ENCODE assay signal across 21 mouse cellular contexts in genomic region chr10:88398668-88399243, GRCm38 (mm10). TPM values are rescaled to one million over a fixed set of nuclear protein-coding genes. Genes with fewer than 3 reads are reported as not detected.
A peak's percentile ranks its signal among the peaks of the same experiment; 100 is the strongest.
DNase-seq lines count a peak whose midpoint lies in the region; ATAC-seq and TF ChIP-seq lines count a peak whose summit lies in the region.
"Had no signal": no experiment of that assay in that cellular context is flagged by ENCODE, and none has a peak within 500 bp of the region (broad histone marks: within the 10 kb centered on the region; RNA-seq: fewer than 3 reads in every experiment).

No protein-coding gene starts in this region.

- H3K9ac ChIP-seq in liver, embryonic 14.5 days (replicated peaks), result 0 out of 2 replicates have a peak overlapping the region, but pooled peaks have one; percentile 18
- H3K9ac ChIP-seq in heart, embryonic 12.5 days, result no peak overlapping the region
- H3K9ac ChIP-seq: embryonic facial prominence, embryonic 12.5 days; forebrain, embryonic 13.5 days; forebrain, embryonic 15.5 days; forebrain, postnatal 0 days had no signal

- H3K9me3 ChIP-seq in liver, embryonic 14.5 days (ENCODE audit: control insufficient read depth, low read length), result no peaks in the 10 kb centered on the region
- no peaks in the 10 kb centered on the region for H3K9me3 ChIP-seq in heart, embryonic 12.5 days (replicated peaks)
- H3K9me3 ChIP-seq: embryonic facial prominence, embryonic 10.5 days; embryonic facial prominence, embryonic 12.5 days; forebrain, embryonic 13.5 days; forebrain, embryonic 15.5 days; G1E had no signal

- no peak for ATAC-seq in liver, embryonic 14.5 days (ENCODE audit: insufficient read depth)
- no peak for ATAC-seq in heart, embryonic 12.5 days (ENCODE audit: insufficient number of reproducible peaks, low FRiP score)
- ATAC-seq: CD4-positive, CD25-positive, alpha-beta regulatory T cell, adult 4 months; forebrain, embryonic 13.5 days; forebrain, embryonic 15.5 days; forebrain, postnatal 0 days had no signal

- H3K4me3 ChIP-seq in liver, embryonic 14.5 days (ENCODE audit: insufficient read depth in 1 of 2, low read depth in 2 of 2, low read length in 2 of 2), result no peak overlapping the region
- no peak overlapping the region for H3K4me3 ChIP-seq in spleen, adult 2 months (ENCODE audit: extremely low read depth, insufficient read depth, insufficient read length)
- H3K4me3 ChIP-seq in heart, embryonic 12.5 days, result no peak overlapping the region
- H3K4me3 ChIP-seq: embryonic facial prominence, embryonic 10.5 days; embryonic facial prominence, embryonic 12.5 days; forebrain, embryonic 13.5 days; forebrain, embryonic 15.5 days had no signal

- no peak overlapping the region for H3K27ac ChIP-seq in liver, embryonic 14.5 days
- H3K27ac ChIP-seq in spleen, adult 2 months (ENCODE audit: insufficient read depth, low read length), result 0 out of 2 replicates have a peak overlapping the region, but pooled peaks have one; percentile 51
- H3K27ac ChIP-seq in heart, embryonic 12.5 days (ENCODE audit: poor library complexity, severe bottlenecking), result no peak overlapping the region
- H3K27ac ChIP-seq: embryonic facial prominence, embryonic 10.5 days; embryonic facial prominence, embryonic 12.5 days; forebrain, embryonic 13.5 days; forebrain, embryonic 15.5 days had no signal

- H3K4me2 ChIP-seq in liver, embryonic 14.5 days (ENCODE audit: low read depth), result no peak overlapping the region
- no peak overlapping the region for H3K4me2 ChIP-seq in heart, embryonic 12.5 days
- H3K4me2 ChIP-seq: embryonic facial prominence, embryonic 12.5 days; forebrain, embryonic 13.5 days; forebrain, embryonic 15.5 days had no signal

- H3K27me3 ChIP-seq in liver, embryonic 14.5 days (ENCODE audit: control insufficient read depth, insufficient read depth, low read length), result no peaks in the 10 kb centered on the region
- H3K27me3 ChIP-seq in spleen, adult 2 months (ENCODE audit: control insufficient read depth, insufficient read depth, low read length), result no peaks in the 10 kb centered on the region
- no peaks in the 10 kb centered on the region for H3K27me3 ChIP-seq in heart, embryonic 12.5 days (replicated peaks)
- H3K27me3 ChIP-seq: CH12.LX; embryonic facial prominence, embryonic 12.5 days; forebrain, embryonic 13.5 days; forebrain, embryonic 15.5 days had no signal

- no peaks in the 10 kb centered on the region for H3K36me3 ChIP-seq in liver, embryonic 14.5 days (replicated peaks; ENCODE audit: control insufficient read depth, insufficient read depth, low read depth)
- H3K36me3 ChIP-seq in spleen, adult 2 months (ENCODE audit: control insufficient read depth, insufficient read depth, low read length), result no peaks in the 10 kb centered on the region; the same call in 1 of the 2 replicates
- H3K36me3 ChIP-seq in heart, embryonic 12.5 days, result 0 out of 2 replicates have a peak, but pooled peaks cover 2% of the 10 kb centered on the region
- H3K36me3 ChIP-seq: embryonic facial prominence, embryonic 12.5 days; forebrain, embryonic 15.5 days had no signal

- DNase-seq in liver, embryonic 14.5 days (ENCODE audit: low read depth in 3 of 3, low spot score in 3 of 3), result no peak
- DNase-seq in liver, result no peak
- DNase-seq in spleen, adult 2 months (ENCODE audit: low read depth in 1 of 2, low spot score in 2 of 2), result no peak
- DNase-seq in spleen, postnatal 10 days (ENCODE audit: low spot score in 2 of 2), result no peak
- DNase-seq: adrenal gland, adult 2 months; adrenal gland, postnatal 10 days; adrenal gland, postnatal 25 days; cerebellum, adult 11-12 months; cerebellum, adult 2 months; cerebellum, adult 9-10 months; cerebellum, postnatal 10 days; cerebellum, postnatal 25 days; forebrain, postnatal 0 days had no signal

- no peak for TF ChIP-seq EP300 in liver, embryonic 14.5 days (IDR thresholded peaks at IDR 0.05; ENCODE audit: low read depth)

- no peaks in the 10 kb centered on the region; a peak in 1 of 4 replicates for H3K4me1 ChIP-seq in liver, embryonic 14.5 days (replicated peaks; ENCODE audit: control insufficient read depth in 2 of 2, insufficient read depth in 2 of 2, low read length in 1 of 2)
- peaks cover 8% of the 10 kb centered on the region; the same call in 1 of the 2 replicates for H3K4me1 ChIP-seq in spleen, adult 2 months (ENCODE audit: control insufficient read depth, insufficient read depth, insufficient read length)
- H3K4me1 ChIP-seq in heart, embryonic 12.5 days (replicated peaks), result no peaks in the 10 kb centered on the region
- H3K4me1 ChIP-seq: embryonic facial prominence, embryonic 10.5 days; embryonic facial prominence, embryonic 12.5 days; forebrain, embryonic 13.5 days; forebrain, embryonic 15.5 days had no signal

- no peak for TF ChIP-seq CTCF in liver, embryonic 14.5 days (IDR thresholded peaks at IDR 0.05; ENCODE audit: low read depth)
- no peak for TF ChIP-seq CTCF in spleen, adult 2 months (IDR thresholded peaks at IDR 0.05; ENCODE audit: extremely low read depth, insufficient read depth, insufficient read length, insufficient replicate concordance)

- no peak for TF ChIP-seq POLR2A in spleen, adult 2 months (IDR thresholded peaks at IDR 0.05; ENCODE audit: low read depth, low read length)

- whole genome bisulfite sequencing in liver, embryonic 14.5 days (ENCODE audit: insufficient replicate concordance), result 53% methylated on average over 6 of the region's 6 CpGs
- WGBS in spleen, adult 2 months, result 79% methylated on average over 6 of the region's 6 CpGs
- 80% methylated on average over 6 of the region's 6 CpGs for WGBS in heart, embryonic 12.5 days

RNA-seq across cellular contexts. Expression of gene Gnptab, which starts 19.8 kb away (rescaled TPM):
- 3.7 and 4.9 TPM in 2 replicates for polyA plus RNA-seq in liver, embryonic 14.5 days (2012; rRNA removed)
- polyA plus RNA-seq in liver, embryonic 14.5 days (2014; fragmentation: Nextera tagmentation; extraction: Ambion mirVana), result 2.3 and 2.9 TPM in 2 replicates
- polyA plus RNA-seq in spleen, adult 2 months (2012; rRNA removed), result 6.8 and 8.3 TPM in 2 replicates
- 11.2 and 12.8 TPM in 2 replicates for polyA plus RNA-seq in heart, embryonic 12.5 days (2016; fragmentation: Nextera tagmentation; extraction: Ambion mirVana)

RNA-seq across cellular contexts. Expression of gene Dram1, which starts 19.9 kb away (rescaled TPM):
- polyA plus RNA-seq in liver, embryonic 14.5 days (2012; rRNA removed), result 0.73 and 1.2 TPM in 2 replicates
- polyA plus RNA-seq in liver, embryonic 14.5 days (2014; fragmentation: Nextera tagmentation; extraction: Ambion mirVana), result 1.3 and 1.5 TPM in 2 replicates
- polyA plus RNA-seq in spleen, adult 2 months (2012; rRNA removed), result 13.1 and 20.7 TPM in 2 replicates
- polyA plus RNA-seq in heart, embryonic 12.5 days (2016; fragmentation: Nextera tagmentation; extraction: Ambion mirVana), result 0.91 and 1.2 TPM in 2 replicates
- polyA plus RNA-seq: G1E had no signal
